Mouse (Mus musculus): ENCODE data around the gene Baz2a. TPM values are rescaled to one million over a fixed set of nuclear protein-coding genes. Genes with fewer than 3 reads are reported as not detected.

The Baz2a gene
- polyA plus RNA-seq, 1 experiment from 2014 or later = 11.2 TPM

- DNase-seq (ENCODE audit: low spot score) (no peak), ATAC-seq (no peak)
- H3K4me3 ChIP-seq (ENCODE audit: low read depth, low read length) = no peak overlapping the region
- no peaks in the 10 kb centered on the region for H3K9me3 ChIP-seq (ENCODE audit: low read length)
- no peak overlapping the region for H3K27ac ChIP-seq (ENCODE audit: low read length)
- H3K4me1 ChIP-seq (ENCODE audit: insufficient read depth, low read depth, low read length) = no peaks in the 10 kb centered on the region
- no peak overlapping the region for H3K9ac ChIP-seq (replicated peaks; ENCODE audit: low read depth)
- H3K36me3 ChIP-seq (ENCODE audit: insufficient read depth, low read length) = peaks cover 68% of the 10 kb centered on the region
- H3K4me2 ChIP-seq (replicated peaks; ENCODE audit: low read depth, low read length) = no peak overlapping the region
- WGBS = 87% methylated on average over 14 of the region's 14 CpGs
- no peak for TF ChIP-seq CTCF (IDR thresholded peaks at IDR 0.05)
- no peaks in the 10 kb centered on the region for H3K27me3 ChIP-seq (replicated peaks; ENCODE audit: insufficient read depth, low read length)
These were observed 34.6 kb downstream of the Baz2a start for GRCm38 (mm10) chr10:128125951-128126350.

GRCm38 (mm10) chr10:128127497-128127896, 36.1 kb downstream of the Baz2a start:
- Histone ChIP-seq H3K4me3 (ENCODE audit: low read depth, low read length) (no peak overlapping the region), H3K4me1 (ENCODE audit: insufficient read depth, low read depth, low read length) (no peaks in the 10 kb centered on the region), H3K27me3 (replicated peaks; ENCODE audit: insufficient read depth, low read length) (no peaks in the 10 kb centered on the region), H3K36me3 (ENCODE audit: insufficient read depth, low read length) (peaks cover 62% of the 10 kb centered on the region), H3K4me2 (replicated peaks; ENCODE audit: low read depth, low read length) (no peak overlapping the region), H3K27ac (ENCODE audit: low read length) (no peak overlapping the region), H3K9me3 (ENCODE audit: low read length) (no peaks in the 10 kb centered on the region), H3K9ac (replicated peaks; ENCODE audit: low read depth) (no peak overlapping the region)
- DNase-seq (ENCODE audit: low spot score) (no peak), ATAC-seq (no peak)
- 74% methylated on average over 5 of the region's 5 CpGs for WGBS
- TF ChIP-seq EP300 (IDR thresholded peaks at IDR 0.05) (no peak), CTCF (IDR thresholded peaks at IDR 0.05) (no peak)

- H3K4me3 ChIP-seq (ENCODE audit: low read depth, low read length) = no peak overlapping the region
- no peak overlapping the region for H3K27ac ChIP-seq (ENCODE audit: low read length)
- 73% methylated on average over 8 of the region's 8 CpGs for WGBS
- TF ChIP-seq EP300 (IDR thresholded peaks at IDR 0.05) = no peak
- TF ChIP-seq CTCF (IDR thresholded peaks at IDR 0.05) = no peak
- ATAC-seq (peak; percentile 51), DNase-seq (ENCODE audit: low spot score) (no peak)
- no peaks in the 10 kb centered on the region for H3K4me1 ChIP-seq (ENCODE audit: insufficient read depth, low read depth, low read length)
- H3K9ac ChIP-seq (replicated peaks; ENCODE audit: low read depth) = no peak overlapping the region
- no peak overlapping the region for H3K4me2 ChIP-seq (replicated peaks; ENCODE audit: low read depth, low read length)
- H3K36me3 ChIP-seq (ENCODE audit: insufficient read depth, low read length) = peaks cover 59% of the 10 kb centered on the region
- H3K9me3 ChIP-seq (ENCODE audit: low read length) = no peaks in the 10 kb centered on the region
- no peaks in the 10 kb centered on the region for H3K27me3 ChIP-seq (replicated peaks; ENCODE audit: insufficient read depth, low read length)
These were observed 36.8 kb downstream of the Baz2a start for GRCm38 (mm10) chr10:128128143-128128542.

- DNase-seq (ENCODE audit: low spot score) = peak; percentile 48
- no peaks in the 10 kb centered on the region for H3K27me3 ChIP-seq (replicated peaks; ENCODE audit: insufficient read depth, low read length)
These were observed 39.9 kb downstream of the Baz2a start for GRCm38 (mm10) chr10:128131297-128131696.

GRCm38 (mm10) chr10:128131812-128132211, 40.4 kb downstream of the Baz2a start:
- no peaks in the 10 kb centered on the region for H3K4me1 ChIP-seq (ENCODE audit: insufficient read depth, low read depth, low read length)
- DNase-seq (ENCODE audit: low spot score) = no peak
- H3K4me2 ChIP-seq (replicated peaks; ENCODE audit: low read depth, low read length) = no peak overlapping the region
- H3K9me3 ChIP-seq (ENCODE audit: low read length) = no peaks in the 10 kb centered on the region
- H3K9ac ChIP-seq (replicated peaks; ENCODE audit: low read depth) = no peak overlapping the region
- peaks cover 27% of the 10 kb centered on the region for H3K36me3 ChIP-seq (ENCODE audit: insufficient read depth, low read length)
- no peak for ATAC-seq
- no peak for TF ChIP-seq EP300 (IDR thresholded peaks at IDR 0.05)
- TF ChIP-seq CTCF (IDR thresholded peaks at IDR 0.05) = no peak
- H3K27me3 ChIP-seq (replicated peaks; ENCODE audit: insufficient read depth, low read length) = no peaks in the 10 kb centered on the region
- no peak overlapping the region for H3K4me3 ChIP-seq (ENCODE audit: low read depth, low read length)
- H3K27ac ChIP-seq (ENCODE audit: low read length) = no peak overlapping the region

More at GRCm38 (mm10) chr10:128131297-128131696, 39.9 kb downstream of the Baz2a start:
- peaks cover 31% of the 10 kb centered on the region for H3K36me3 ChIP-seq (ENCODE audit: insufficient read depth, low read length)
- H3K4me2 ChIP-seq (replicated peaks; ENCODE audit: low read depth, low read length) = no peak overlapping the region
- H3K4me3 ChIP-seq (ENCODE audit: low read depth, low read length) = no peak overlapping the region
- no peak overlapping the region for H3K27ac ChIP-seq (ENCODE audit: low read length)
- H3K9me3 ChIP-seq (ENCODE audit: low read length) = no peaks in the 10 kb centered on the region
- H3K4me1 ChIP-seq (ENCODE audit: insufficient read depth, low read depth, low read length) = no peaks in the 10 kb centered on the region
- no peak overlapping the region for H3K9ac ChIP-seq (replicated peaks; ENCODE audit: low read depth)
- peak; percentile 31; the same call in 1 of the 2 replicates for ATAC-seq
- no peak for TF ChIP-seq EP300 (IDR thresholded peaks at IDR 0.05)
- no peak for TF ChIP-seq CTCF (IDR thresholded peaks at IDR 0.05)
- 62% methylated on average over 3 of the region's 3 CpGs for WGBS

- Histone ChIP-seq H3K9me3 (ENCODE audit: low read length) (no peaks in the 10 kb centered on the region), H3K36me3 (ENCODE audit: insufficient read depth, low read length) (peaks cover 33% of the 10 kb centered on the region), H3K4me3 (ENCODE audit: low read depth, low read length) (no peak overlapping the region), H3K4me2 (replicated peaks; ENCODE audit: low read depth, low read length) (no peak overlapping the region), H3K4me1 (ENCODE audit: insufficient read depth, low read depth, low read length) (no peaks in the 10 kb centered on the region), H3K27me3 (replicated peaks; ENCODE audit: insufficient read depth, low read length) (no peaks in the 10 kb centered on the region), H3K27ac (ENCODE audit: low read length) (no peak overlapping the region), H3K9ac (replicated peaks; ENCODE audit: low read depth) (no peak overlapping the region)
- DNase-seq (ENCODE audit: low spot score) = no peak
- no peak for TF ChIP-seq CTCF (IDR thresholded peaks at IDR 0.05)
- TF ChIP-seq EP300 (IDR thresholded peaks at IDR 0.05) = no peak
- 64% methylated on average over 13 of the region's 13 CpGs for WGBS
- ATAC-seq = no peak
These were observed 42.4 kb downstream of the Baz2a start for GRCm38 (mm10) chr10:128133650-128134332.

Data from lung, postnatal 0 days (tissue).